Mouse (Mus musculus) embryo, embryonic 9.5 days (tissue): ENCODE measurements around the gene Gm20547.

Experiments
- DNase-seq: peaks from one replicate; pipeline ENCODE4 v3.0.0-alpha.2; 2017; ENCODE audit errors: extremely low spot score

Gene Gm20547

DNA sequence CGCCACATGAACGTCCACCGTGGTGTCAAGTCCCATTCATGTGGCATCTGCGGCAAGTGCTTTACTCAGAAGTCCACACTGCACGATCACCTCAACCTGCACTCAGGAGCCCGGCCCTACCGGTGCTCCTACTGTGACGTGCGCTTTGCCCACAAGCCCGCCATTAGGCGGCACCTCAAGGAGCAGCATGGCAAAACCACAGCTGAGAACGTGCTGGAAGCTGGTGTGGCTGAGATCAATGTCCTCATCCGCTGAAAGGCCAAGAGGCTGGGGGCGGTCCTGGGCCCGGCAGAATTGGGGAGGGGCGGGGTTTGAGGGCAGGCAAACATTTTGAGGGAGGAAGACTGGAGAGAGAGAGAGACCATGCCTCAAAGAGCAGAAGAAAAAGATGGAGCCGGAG is 14.5 kb upstream of the Gm20547 start:
- no peak for DNase-seq

DNA sequence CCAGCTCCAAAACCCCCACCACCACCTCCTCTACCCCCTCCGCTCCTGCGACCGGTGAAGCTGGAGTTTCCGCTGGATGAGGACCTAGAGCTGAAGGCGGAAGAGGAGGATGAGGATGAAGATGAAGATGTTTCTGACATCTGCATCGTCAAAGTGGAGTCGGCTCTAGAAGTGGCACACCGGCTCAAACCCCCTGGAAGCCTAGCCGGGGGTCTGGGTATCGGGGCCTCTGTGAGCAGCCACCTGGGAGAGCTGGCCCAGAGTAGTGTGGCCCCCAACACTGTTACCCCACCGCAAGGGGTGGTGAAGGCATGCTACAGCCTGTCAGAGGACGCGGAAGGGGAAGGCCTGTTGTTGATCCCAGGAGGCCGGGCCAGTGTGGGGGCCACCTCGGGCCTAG is 13.9 kb upstream of the Gm20547 start:
- DNase-seq = no peak

DNA sequence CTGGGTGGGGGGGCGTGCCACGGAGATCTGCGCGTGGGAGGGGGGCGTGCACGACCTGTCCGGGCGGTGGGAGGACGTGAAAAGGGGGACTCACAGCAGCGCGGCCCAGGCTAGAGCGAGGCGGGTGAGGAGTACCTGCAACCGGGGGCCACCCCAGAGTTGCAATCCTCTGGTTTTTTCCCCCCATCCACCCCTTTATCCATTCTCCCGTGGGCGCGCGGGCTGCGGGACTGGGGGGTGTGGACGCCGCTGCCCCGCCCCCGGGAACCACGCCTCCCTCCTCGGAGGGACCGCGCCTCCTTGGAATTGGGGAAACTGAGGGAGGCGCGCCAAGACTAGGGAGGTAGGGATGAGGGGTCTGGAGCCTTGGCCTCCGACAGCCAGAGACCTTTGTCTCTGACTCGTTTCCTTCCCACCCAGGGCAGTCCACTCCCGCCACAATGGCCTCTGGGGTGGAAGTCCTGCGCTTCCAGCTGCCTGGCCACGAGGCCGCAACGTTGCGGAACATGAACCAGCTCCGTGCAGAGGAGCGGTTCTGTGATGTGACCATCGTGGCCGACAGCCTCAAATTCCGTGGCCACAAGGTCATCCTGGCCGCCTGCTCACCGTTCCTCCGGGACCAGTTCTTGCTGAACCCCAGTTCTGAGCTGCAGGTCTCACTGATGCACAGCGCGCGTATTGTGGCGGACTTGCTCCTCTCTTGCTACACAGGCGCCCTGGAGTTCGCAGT is 13.1 kb upstream of the Gm20547 start:
- peak; percentile 63 for DNase-seq

DNA sequence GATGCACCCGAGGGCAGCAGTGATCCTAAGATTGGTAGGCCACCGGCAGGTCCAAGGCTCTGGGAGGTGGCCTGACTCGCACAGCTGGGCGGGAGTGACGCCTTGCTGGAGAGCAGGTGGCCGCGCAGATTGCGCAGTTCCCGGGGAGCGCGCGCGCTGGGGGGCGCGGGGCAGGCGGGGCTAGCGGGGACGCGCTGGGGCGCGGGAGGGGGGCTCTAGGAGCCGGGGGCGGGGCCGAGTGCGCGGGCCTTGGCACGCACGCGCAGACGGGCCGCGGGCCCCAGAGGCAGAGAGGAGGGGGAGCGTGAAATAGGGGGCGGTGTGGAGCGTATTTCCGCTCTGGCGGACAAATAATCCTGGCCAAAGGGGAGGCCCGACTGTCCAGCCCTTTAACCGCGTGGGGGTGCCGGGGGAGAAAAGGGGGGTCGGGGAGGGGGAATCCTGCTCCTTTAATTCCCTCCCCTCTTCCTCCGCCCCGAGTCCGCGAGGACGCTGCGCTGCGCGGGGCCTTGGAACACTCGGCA is 12.3 kb upstream of the Gm20547 start:
- peak; percentile 99 for DNase-seq

DNA sequence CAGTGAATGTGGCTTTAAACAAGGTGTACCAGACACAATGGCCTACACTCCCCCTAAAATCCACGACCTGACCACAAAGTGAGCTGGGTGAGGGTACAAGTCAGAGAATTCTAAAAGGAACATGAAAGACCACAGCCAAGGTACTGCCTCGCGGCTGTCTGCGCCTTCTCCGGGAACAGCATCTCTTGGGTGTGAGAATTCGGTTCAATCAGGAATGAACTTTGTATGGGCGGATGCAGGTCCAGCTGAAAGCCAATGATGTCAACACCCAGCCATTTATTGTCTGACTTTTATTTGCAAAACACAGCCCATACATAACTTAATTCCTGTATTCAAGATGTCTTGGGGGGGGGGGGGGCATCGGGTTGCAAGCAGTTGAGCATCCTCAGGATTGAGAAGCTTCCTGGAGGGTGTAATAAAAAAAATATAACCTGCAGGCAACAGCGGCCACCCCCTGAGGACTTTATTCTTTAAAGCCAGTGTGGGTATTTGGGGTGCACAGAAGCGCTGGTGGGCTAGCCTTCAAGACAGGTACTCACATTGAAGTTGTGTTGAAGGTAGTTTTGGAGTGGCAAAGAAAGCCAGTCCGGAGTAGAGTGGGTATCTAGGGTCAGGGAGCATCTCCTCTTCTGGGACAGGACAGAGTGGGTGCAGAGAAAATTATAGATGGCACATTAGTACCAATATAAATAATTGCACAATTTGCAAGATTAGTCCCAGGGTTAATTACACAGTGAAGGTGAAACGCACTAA is 11.4 kb upstream of the Gm20547 start:
- DNase-seq = no peak

DNA sequence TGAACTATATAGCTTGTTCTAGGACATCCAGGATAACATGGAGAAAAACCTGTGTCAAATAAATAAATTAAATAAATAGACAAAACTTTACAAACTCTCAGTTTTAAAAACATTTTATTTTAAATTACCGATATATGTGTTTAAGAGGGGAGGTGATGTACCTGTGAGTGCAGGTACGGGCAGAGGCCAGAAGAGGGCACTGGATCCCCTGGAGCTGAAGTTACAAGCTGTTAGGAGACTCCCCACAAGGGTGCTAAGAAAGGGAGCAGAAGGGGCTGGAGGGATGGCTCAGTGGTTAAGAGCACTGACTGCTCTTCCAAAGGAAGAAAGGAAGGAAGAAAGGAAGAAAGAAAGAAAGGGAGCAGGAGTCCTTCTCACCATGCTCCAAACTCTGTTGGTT is 9.5 kb upstream of the Gm20547 start:
- DNase-seq = no peak

DNA sequence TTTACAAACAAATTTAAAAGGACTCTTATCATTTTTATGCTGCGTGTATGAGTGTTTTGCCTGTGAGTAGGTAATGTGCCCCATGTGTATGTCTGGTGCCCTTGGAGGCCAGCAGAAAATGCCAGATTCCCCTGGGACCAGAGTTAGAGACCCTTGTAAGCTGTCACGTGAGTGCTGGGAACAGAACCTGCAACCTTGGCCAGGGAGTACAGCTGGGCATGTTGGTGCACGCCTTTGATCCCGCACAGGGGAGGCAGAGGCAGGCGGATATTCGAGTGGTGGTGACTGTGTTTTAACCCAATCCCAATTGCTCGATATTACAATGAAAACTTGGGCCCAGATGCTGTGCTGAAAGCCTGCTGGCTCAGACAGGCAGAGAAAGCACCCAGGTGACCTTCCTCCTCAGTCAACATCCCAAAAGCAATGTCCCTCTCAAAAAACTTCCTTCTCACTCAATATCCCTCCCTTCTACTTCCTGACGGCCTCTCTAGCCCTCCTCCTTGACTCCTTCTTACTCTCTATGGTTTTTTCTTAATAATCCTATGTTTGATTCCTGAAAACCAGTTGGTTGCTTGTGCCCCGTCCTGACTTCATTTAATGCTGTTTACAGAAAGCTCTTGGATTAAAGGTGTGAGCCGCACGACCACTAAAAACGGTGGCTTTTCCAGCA is 8.4 kb upstream of the Gm20547 start:
- DNase-seq = no peak

DNA sequence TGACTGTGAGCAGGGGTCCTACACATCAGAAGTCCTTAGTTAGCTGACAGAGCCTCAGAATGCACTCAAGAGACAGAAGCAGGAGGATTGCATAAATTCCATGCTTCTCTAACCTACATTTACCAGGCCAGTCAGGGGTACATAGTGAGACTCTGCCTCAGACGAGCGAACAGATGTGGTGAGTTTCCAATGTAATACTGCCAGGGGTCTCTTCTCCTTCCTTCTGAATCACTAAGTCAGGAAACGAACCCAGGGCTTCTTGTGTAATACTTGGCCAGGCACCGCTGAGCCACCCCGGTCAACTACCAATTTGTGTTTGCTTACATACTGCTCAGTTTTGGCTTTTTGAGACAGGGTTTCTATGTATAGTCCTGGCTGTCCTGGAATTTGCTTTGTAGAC is 6.1 kb upstream of the Gm20547 start:
- DNase-seq = no peak

DNA sequence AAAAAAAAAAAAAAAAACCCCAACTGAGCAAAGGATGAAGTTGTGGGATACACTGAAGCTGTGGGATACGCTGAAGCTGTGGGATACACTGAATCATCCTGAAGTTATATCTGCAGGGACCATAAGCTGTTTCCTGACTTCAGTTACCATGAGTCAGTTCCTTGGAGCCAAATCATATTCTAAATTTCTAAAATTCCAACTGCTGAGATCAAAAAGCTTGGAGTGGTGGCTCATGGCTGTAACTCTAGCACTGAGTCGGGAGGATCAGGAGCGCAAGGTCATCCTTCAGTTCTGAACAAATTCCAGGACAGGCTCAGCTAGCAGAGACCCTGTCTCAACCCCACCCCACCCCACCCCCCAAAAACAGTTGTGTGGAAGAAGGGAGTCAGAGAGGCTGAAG is 3.8 kb upstream of the Gm20547 start:
- no peak for DNase-seq

DNA sequence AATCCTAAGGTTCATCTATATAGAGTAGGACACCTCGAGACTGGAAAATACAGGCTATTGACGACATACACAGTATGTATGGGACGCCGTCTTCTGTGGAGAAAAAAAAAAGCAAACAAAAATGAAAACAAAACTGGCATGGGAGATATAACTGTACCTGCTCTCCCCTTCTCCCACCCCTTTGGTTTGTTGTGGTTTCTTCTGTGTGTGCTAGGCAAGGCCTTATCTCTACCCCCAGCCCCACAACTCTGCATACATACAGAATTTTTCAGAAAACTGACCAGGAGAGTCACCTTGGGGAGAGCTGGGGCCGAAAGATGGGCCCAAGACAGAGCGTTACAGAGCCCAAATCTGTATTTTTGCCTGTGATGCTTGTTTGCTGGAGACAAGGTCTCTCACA is 2.9 kb upstream of the Gm20547 start:
- DNase-seq = no peak

DNA sequence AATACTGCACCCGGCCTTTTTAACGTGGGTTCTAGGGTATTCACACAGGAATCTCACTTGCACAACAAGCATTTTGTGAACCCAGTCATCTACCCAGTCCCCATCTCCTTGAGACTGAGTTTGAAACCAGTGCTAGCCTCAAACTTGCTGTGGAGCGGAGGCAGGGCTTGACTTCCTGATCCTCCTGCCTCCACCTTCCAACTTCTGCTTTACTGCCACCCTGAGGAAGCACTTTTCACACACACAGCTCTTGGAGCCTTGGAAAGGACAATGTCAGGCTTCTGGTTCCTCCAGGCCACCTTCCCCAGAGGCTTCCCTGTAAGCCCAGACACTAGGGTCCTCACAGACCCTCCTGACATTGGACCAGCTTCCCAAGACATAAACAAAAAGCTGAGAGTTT is 1.5 kb upstream of the Gm20547 start:
- no peak for DNase-seq

DNA sequence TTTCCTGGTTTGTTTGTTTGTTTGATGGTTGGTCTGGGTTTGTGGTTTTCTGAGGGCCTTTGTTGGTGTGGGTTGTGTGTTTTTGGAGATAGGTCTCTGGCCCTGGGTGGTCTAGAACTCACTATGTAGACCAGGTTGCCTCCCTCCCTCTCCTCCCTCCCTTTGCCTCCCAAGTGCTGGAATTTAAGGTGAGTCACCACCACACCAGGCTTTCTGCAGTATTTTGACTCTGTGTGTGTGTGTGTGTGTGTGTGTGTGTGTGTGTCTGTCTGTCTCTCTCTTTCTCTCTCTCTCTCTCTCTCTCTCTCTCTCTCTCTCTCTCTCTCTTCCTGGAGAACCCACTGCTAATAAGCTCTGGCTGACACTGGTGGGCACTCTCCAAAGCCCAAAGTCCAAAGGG is 676 bp downstream of the Gm20547 start:
- DNase-seq = no peak

DNA sequence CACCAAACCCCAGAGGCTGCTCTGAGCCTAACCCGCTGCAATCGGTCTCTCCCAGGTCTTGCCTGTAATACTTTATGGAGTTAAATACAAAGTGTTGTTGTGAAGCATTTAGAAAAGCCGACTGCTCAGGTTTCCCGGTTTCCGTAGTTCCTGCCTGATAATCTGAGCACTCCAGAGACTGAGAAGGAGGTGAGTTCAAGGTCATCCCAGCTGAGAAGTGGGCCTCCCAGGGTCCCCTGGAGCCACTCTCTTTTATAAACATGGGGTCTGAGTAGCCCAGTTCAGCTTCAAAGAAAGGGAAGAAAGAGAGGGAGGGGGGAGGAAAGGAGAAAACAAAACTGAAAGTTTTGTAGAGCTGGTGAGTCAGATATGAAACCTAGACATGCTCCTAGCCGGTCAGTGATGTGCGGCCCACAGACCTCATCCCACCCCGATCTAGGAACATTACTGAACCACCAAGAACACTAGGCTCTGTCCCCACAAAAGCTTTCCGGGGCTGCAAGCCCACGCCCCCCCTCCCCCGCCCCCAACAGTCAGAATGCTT is 2.4 kb downstream of the Gm20547 start, which contains the start of gene Zbtb12:
Zbtb12 (plus strand) TSS at position 148 of the 544 bp plus-strand sequence.
- DNase-seq = no peak

DNA sequence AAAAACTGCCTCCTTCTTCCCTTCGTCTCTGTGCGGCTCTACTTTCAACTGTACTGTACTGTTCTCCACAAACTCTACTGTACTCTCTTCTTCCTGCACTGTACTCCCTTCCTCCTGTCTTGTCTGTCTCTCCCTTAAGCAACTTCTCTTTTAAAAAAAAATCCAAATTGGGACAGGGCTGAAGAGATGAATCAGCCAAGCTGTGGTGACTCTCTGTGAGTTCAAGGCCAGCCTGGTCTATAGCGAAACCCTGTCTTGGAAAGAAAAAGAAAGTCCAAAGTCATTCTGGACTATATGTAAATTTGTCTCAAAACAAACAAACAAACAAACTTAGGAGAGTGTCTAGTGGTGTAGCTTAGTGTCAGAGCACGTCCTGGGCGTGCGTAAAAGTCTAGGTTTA is 7.5 kb downstream of the Gm20547 start:
- no peak for DNase-seq

DNA sequence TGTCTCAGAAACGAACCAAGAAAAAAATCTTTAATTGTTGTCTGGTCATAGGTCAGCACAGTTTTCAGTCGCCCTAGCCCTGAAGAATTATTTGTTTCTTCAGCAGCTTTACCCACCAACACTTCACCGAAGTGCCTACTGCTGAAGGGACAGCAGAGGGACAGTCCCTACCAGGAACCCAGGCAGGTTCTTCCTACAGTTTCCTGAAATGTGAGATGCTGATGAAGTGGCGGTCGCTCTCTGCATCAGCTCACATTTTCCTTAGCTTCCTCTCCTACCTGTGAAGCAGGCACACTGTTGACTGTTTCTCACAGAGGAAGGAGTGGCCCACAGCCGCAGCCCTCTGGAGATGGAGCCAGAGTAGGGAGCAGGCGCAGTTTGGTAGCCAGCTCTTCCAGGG is 15.9 kb downstream of the Gm20547 start:
- no peak for DNase-seq

DNA sequence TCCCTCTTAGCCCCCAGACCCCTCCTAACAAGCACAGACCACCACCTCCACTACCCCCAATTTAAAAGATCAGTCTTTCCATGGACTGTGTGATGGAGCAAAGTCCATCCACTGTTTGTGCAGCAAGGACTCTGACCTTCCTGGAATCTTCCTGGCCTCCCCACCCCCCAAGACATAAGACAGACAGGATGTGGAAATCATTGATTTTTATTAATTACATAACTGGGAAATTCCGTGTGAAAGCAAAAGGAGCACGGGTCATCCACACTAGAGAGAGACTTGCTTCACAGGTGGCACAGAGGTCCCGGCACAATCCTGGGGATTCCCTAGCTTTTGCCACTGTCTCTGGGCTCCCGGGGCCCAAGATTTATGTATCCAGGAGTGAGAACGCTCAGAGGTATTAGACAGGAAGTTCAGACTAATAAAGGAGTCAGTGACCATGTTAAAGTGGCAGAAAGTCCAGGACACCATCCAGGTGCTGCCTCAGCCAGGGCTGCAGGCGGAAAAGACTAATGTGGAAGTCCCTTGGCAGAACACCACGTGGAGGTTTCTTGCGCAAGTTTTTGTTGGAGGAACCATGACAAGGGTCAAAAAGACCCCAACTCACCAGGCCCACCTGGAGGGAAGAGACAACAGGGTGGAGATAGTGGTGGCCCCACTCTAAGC is 19.3 kb downstream of the Gm20547 start, which contains the start of gene Cfb:
Cfb (minus strand) TSS at position 103 of the 666 bp plus-strand sequence.
- no peak for DNase-seq

DNA sequence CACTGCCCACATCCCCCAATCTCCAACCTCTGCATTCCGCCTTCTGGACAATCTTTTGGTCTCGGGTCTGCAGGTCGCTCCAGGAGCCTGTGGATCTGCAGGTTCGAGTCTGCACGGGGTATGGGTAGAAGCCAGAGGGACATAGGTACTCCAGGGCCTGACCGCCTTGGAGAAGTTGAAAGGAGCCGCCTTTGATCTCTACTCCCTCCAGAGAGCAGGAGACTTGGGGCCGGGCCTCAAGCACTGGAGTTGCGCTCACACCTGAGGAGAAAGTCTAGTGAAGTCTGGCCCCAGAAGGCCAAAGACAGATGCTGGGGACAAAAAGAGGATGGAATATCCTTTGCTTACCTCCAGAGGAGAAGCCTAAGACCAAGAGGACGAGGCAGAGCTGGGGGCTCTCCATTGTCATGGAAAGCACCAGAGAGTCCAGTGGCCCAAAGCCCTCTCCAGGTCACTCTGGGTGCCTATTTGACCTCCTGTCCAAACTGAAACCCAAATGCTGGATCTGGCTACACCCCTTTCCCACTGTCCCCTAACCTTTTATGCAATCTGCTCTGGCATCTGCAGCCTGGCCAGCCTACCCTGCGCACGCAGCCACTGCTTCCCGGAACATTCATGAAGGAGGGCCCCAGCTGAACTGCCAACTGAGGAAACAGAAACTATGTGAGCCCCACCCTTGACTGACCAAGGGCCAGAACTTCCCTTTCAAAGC is 20.0 kb downstream of the Gm20547 start:
- no peak for DNase-seq

DNA sequence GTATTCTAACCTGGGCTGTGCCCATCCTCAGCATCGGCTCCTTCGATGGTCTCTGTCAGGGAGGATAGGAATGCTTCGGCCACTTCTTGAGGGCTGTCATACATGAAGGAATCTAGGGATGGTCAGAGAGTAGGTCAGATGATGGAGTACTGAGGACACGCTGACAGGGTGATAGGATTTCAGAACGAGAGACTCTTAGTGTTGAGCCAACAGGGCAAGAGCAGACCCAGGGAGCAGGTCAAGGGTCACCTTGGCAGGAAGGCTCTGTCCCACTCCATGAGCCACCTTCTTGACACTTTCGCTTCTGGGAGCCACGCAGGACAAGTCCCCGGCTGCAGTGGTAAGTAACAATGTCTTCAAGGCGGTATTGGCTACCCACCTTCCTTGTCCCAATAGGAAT is 21.3 kb downstream of the Gm20547 start:
- DNase-seq = no peak

DNA sequence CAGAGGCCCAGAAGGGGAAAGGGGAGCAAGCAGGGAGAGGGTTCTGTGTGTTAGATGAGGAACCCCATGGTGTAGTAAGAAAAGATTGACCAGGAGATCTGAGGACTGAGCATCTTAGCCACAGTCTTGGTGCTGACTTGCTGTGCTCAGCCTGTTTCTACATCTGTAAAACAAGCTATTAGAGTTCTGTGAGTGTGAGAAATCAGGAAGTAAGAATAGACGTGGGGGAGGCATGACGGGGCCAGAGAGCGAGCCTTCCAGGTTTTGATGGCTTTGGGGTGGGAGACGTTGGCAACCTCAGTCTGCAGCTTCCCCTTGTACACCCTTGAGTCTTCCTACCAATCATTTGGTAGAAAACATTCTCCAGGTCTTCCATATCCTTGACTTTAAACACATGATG is 23.2 kb downstream of the Gm20547 start:
- no peak for DNase-seq

DNA sequence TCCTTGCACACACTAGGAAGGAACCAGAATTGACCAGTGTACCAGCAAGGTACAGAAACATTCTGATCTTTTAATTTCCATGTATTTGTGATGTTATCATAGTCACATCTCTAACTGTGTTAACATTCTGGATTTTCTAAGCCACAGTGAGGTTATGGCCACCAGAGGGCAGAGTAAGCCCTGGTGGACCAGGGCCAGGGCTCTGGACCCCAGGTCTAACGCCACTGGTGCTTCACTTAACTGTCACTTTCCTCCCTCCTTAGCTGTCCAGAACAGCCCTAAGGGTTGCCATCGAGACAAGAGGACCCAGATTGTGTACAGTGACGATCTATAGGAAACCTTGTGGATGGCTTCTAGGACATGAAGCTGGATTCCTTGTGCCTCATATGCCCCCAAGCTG is 26.0 kb downstream of the Gm20547 start:
- DNase-seq = peak; percentile 42

DNA sequence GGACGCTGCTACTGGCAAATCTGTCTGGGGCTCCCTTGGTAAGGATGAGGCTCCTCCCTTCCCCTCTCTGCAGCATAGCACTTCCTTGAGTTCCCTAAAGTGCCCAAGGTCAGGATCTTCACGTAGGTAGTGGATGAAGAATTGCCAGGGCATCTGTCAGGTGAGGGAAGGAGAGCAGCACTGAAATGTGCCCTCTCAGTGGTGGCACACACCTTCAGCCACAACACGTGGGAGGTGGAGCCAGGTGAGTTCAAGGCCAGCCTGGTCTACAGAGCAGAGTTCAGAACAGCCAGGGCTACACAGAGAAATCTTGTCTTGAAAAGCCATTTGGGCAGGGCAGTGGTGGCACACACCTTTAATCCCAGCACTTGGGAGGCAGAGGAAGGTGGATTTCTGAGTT is 27.1 kb downstream of the Gm20547 start:
- DNase-seq = no peak
